Mouse (Mus musculus) forebrain, embryonic 11.5 days (tissue): ENCODE data around the gene Ap2b1. TPM values are rescaled to one million over a fixed set of nuclear protein-coding genes. Genes with fewer than 3 reads are reported as not detected.
A peak's percentile ranks its signal among the peaks of the same experiment; 100 is the strongest.

ENCODE experiments used
- ATAC-seq: fragments of 200-750 bp; cut with Nextera tagmentation; replicated peaks from 2 replicates; pipeline ENCODE4 v1.8.0; 2017; ENCODE audit warnings: moderate TSS enrichment; ENCODE audit not compliant: low FRiP score
- DNase-seq: peaks from one replicate; pipeline ENCODE4 v3.0.0-alpha.2; 2017; ENCODE audit warnings: low spot score
- H3K27ac ChIP-seq: fragments of 300-500 bp; sonication (generic); 2 replicates; pipeline ENCODE4 v1.5.1; 2014; ENCODE audit warnings: low read depth, low read length
- H3K27me3 ChIP-seq: fragments of 300-500 bp; sonication (generic); 2 replicates; pipeline ENCODE4 v1.6.1; 2014; ENCODE audit warnings: mild to moderate bottlenecking, low read length, mixed read lengths; ENCODE audit not compliant: control insufficient read depth, insufficient read depth
- H3K36me3 ChIP-seq: fragments of 300-500 bp; sonication (generic); 2 replicates; pipeline ENCODE4 v1.6.1; 2014; ENCODE audit warnings: mild to moderate bottlenecking, low read length, moderate library complexity, mixed read lengths; ENCODE audit not compliant: control insufficient read depth, insufficient read depth
- H3K4me1 ChIP-seq: fragments of 300-500 bp; sonication (generic); replicated peaks from 2 replicates; pipeline ENCODE4 v1.6.1; 2014; ENCODE audit warnings: low read length, mixed read lengths; ENCODE audit not compliant: control insufficient read depth, insufficient read depth
- H3K4me2 ChIP-seq: fragments of 300-500 bp; sonication (generic); 2 replicates; pipeline ENCODE4 v1.6.1; 2014; ENCODE audit warnings: low read depth, mild to moderate bottlenecking, low read length, moderate library complexity, mixed read lengths; ENCODE audit not compliant: severe bottlenecking
- H3K4me3 ChIP-seq: fragments of 300-500 bp; sonication (generic); 2 replicates; pipeline ENCODE4 v1.5.1; 2014; ENCODE audit warnings: low read depth, low read length
- H3K9ac ChIP-seq: fragments of 300-500 bp; sonication (generic); 2 replicates; pipeline ENCODE4 v1.6.1; 2014; ENCODE audit warnings: low read length
- H3K9me3 ChIP-seq: fragments of 300-500 bp; sonication (generic); 2 replicates; pipeline ENCODE4 v1.6.1; 2016; ENCODE audit warnings: low read length, mixed read lengths; ENCODE audit not compliant: control insufficient read depth
- WGBS: fragments of 180-500 bp; shearing (Covaris S2); extraction: QIAGEN DNeasy Blood & Tissue Kit; methylation state at CpG from one replicate; pipeline ENCODE4 v1.1.7; 2014; 5-methylcytosine and 5-hydroxymethylcytosine counted together
- polyA plus RNA-seq: library from polyadenylated mRNA; unstranded; fragments of >200 nt; fragmentation: Nextera tagmentation; extraction: Ambion mirVana; gene quantifications from 2 replicates; pipeline ENCODE4 v1.2.1, GENCODE M21; 2014

Ap2b1 gene
- polyA plus RNA-seq, 1 experiment from 2014 or later, result 108 TPM

DNA sequence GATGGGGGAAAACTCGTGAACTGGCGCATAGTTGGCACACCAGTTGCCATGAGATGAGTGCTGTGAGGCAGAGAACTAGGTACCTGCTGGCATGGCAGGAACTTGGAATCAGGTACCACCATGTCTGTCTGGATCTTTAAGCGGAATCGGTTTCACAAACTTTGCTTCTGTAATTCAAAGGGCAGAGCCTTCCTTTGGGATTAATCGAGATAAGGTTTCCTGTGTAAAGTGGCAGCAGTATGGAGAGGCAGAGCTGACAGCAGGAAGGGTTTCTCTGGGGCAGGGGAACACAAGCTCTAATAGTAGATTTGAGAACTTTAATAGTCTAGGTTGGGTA lies 6.6 kb upstream of the Ap2b1 start:
- no peaks in the 10 kb centered on the region for H3K27me3 ChIP-seq
- DNase-seq (no peak), ATAC-seq (no peak)
- peak overlapping the region; percentile 83 for H3K4me2 ChIP-seq
- H3K4me3 ChIP-seq, result peak overlapping the region; percentile 65
- H3K4me1 ChIP-seq, result no peaks in the 10 kb centered on the region
- H3K27ac ChIP-seq, result peak overlapping the region; percentile 31
- H3K9ac ChIP-seq, result peak overlapping the region; percentile 79
- H3K9me3 ChIP-seq, result no peaks in the 10 kb centered on the region
- no peaks in the 10 kb centered on the region; the same call in 1 of the 2 replicates for H3K36me3 ChIP-seq
- 4% methylated on average over 5 of the region's 5 CpGs for WGBS

DNA sequence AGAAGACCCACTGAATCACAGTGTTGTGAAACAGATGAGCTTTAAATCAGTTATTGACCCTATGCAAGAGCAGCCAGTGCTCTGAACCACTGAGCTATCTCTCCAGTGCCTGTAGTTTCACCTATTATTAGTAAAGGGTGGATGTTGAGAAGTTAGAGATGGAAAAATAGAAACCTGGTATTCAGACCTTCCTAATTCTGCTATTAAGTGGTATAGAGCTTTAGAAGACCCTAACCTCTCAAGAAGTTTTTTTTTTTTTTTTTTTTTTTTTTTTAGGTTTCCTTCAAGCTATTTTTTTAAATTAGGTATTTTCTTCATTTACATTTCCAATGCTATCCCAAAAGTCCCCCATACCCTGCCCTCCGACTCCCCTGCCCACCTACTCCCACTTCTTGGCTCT lies 5.6 kb upstream of the Ap2b1 start:
- Histone ChIP-seq H3K36me3 (no peaks in the 10 kb centered on the region; the same call in 1 of the 2 replicates), H3K9ac (peak overlapping the region; percentile 44; the same call in 1 of the 2 replicates), H3K27ac (no peak overlapping the region), H3K9me3 (no peaks in the 10 kb centered on the region), H3K4me3 (peak overlapping the region; percentile 65), H3K4me2 (peak overlapping the region; percentile 83), H3K27me3 (no peaks in the 10 kb centered on the region), H3K4me1 (peaks cover 4% of the 10 kb centered on the region)
- no peak for ATAC-seq
- DNase-seq, result no peak
- WGBS, result 92% methylated on average over 1 of the region's 1 CpGs

- no peak overlapping the region for H3K27ac ChIP-seq
- no peak overlapping the region; the same call in 1 of the 2 replicates for H3K4me2 ChIP-seq
- H3K4me3 ChIP-seq, result no peak overlapping the region
- ATAC-seq (no peak), DNase-seq (no peak)
- H3K27me3 ChIP-seq, result no peaks in the 10 kb centered on the region
- no peak overlapping the region for H3K9ac ChIP-seq
- 89% methylated on average over 2 of the region's 2 CpGs for WGBS
- H3K36me3 ChIP-seq, result no peaks in the 10 kb centered on the region; the same call in 1 of the 2 replicates
- no peaks in the 10 kb centered on the region for H3K9me3 ChIP-seq
- H3K4me1 ChIP-seq, result peaks cover 4% of the 10 kb centered on the region
Measured at GRCm38 (mm10) chr11:83294133-83294532, 4.7 kb upstream of the Ap2b1 start.

GRCm38 (mm10) chr11:83297816-83298215 lies 1.0 kb upstream of the Ap2b1 start:
- no peaks in the 10 kb centered on the region for H3K27me3 ChIP-seq
- DNase-seq (no peak), ATAC-seq (no peak)
- H3K4me2 ChIP-seq, result peak overlapping the region; percentile 79
- H3K9ac ChIP-seq, result peak overlapping the region; percentile 80; the same call in 1 of the 2 replicates
- H3K36me3 ChIP-seq, result no peaks in the 10 kb centered on the region; the same call in 1 of the 2 replicates
- H3K9me3 ChIP-seq, result no peaks in the 10 kb centered on the region
- 74% methylated on average over 6 of the region's 6 CpGs for WGBS
- H3K4me1 ChIP-seq, result peaks cover 4% of the 10 kb centered on the region
- H3K27ac ChIP-seq, result no peak overlapping the region
- H3K4me3 ChIP-seq, result peak overlapping the region; percentile 73

- Histone ChIP-seq H3K27me3 (no peaks in the 10 kb centered on the region), H3K36me3 (no peaks in the 10 kb centered on the region; the same call in 1 of the 2 replicates), H3K4me3 (no peak overlapping the region), H3K27ac (no peak overlapping the region), H3K9me3 (no peaks in the 10 kb centered on the region), H3K9ac (no peak overlapping the region), H3K4me2 (no peak overlapping the region; the same call in 1 of the 2 replicates), H3K4me1 (peaks cover 7% of the 10 kb centered on the region)
- DNase-seq, result no peak
- 93% methylated on average over 9 of the region's 9 CpGs for WGBS
- ATAC-seq, result no peak
Measured at GRCm38 (mm10) chr11:83299724-83300123, 900 bp downstream of the Ap2b1 start.

DNA sequence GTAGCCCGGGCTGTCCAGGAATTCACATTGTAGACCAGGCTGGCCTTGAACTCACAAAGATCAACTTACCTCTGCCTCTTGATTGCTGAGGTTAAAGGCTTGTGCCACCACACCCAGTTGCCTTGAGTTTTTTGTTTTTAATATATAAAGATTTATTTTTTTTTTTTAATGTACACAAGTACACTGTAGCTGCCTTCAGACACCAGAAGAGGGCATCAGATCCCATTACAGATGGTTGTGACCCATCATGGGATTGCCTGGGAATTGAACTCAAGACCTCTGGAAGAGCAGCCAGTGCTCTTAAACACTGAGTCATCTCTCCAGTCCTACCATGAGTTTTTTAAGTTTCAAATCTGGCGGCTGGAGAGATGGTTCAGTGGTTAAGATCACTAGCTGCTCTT lies 2.6 kb downstream of the Ap2b1 start:
- Histone ChIP-seq H3K4me3 (no peak overlapping the region), H3K4me1 (peaks cover 7% of the 10 kb centered on the region), H3K36me3 (no peaks in the 10 kb centered on the region), H3K9ac (no peak overlapping the region), H3K9me3 (no peaks in the 10 kb centered on the region), H3K27me3 (no peaks in the 10 kb centered on the region), H3K27ac (no peak overlapping the region), H3K4me2 (no peak overlapping the region)
- DNase-seq, result no peak
- ATAC-seq, result no peak
- WGBS, result 61% methylated on average over 2 of the region's 2 CpGs

- Histone ChIP-seq H3K9me3 (no peaks in the 10 kb centered on the region), H3K4me2 (peak overlapping the region; percentile 77), H3K36me3 (no peaks in the 10 kb centered on the region), H3K9ac (peak overlapping the region; percentile 95), H3K4me1 (peaks cover 7% of the 10 kb centered on the region), H3K4me3 (peak overlapping the region; percentile 95), H3K27me3 (no peaks in the 10 kb centered on the region), H3K27ac (peak overlapping the region; percentile 89)
- 9% methylated on average over 10 of the region's 10 CpGs for WGBS
- ATAC-seq, result no peak
- no peak for DNase-seq
Measured at GRCm38 (mm10) chr11:83302124-83302523, 3.3 kb downstream of the Ap2b1 start.

DNA sequence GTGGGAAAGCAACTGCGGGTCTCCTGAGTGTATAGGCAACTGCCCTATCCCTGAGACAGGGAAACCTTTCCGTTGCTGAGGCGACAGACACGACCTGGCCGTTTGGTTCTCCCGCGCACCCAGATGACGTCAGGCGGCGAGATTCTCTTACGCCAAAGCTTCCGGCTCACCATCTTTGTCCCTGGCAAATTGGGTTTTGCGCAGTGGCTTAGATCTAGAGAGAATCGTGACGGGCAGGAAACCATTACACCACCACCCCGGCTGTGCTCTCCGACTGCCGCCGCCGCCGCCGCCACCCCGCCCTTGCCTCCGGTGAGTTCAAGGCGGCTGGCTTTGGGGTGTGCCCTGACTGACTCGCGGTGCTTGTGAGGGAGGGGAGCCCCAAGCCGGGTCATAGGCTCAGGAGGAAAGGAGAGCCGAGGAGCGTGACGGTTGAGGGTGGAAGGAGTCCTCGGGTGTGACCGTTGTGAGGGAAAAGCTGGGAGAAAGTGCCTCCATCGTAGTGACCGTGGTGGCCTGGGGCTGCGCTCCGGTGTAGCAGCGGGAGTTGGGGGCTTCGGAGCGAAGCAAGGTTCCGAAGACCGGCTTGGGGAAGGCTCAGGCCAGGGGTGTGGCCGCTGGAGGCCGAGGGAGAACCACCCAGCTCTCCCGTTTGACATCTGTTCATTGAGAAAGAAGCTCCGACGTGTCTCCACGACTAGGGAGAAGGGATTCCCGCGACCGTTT lies 3.9 kb downstream of the Ap2b1 start, which contains the start of gene Pex12:
TSS of gene Pex12 (minus strand) at position 61 of the 726 bp plus-strand sequence.
- WGBS, result under 1% methylated on average over 51 of the region's 51 CpGs
- ATAC-seq, result peak; percentile 78
- peaks cover 6% of the 10 kb centered on the region for H3K4me1 ChIP-seq

More for the DNA sequence above, 3.9 kb downstream of the Ap2b1 start, which contains the start of gene Pex12:
- Histone ChIP-seq H3K4me2 (peak within 1 kb of the TSS; percentile 77), H3K9me3 (no peaks in the 10 kb centered on the region), H3K36me3 (no peaks in the 10 kb centered on the region), H3K27me3 (no peaks in the 10 kb centered on the region), H3K9ac (peak within 1 kb of the TSS; percentile 95), H3K27ac (peak within 1 kb of the TSS; percentile 89), H3K4me3 (peak within 1 kb of the TSS; percentile 95)
- DNase-seq, result peak; percentile 97
